Mouse (Mus musculus): ENCODE measurements around the gene Lrmp.

Lrmp gene

DNA sequence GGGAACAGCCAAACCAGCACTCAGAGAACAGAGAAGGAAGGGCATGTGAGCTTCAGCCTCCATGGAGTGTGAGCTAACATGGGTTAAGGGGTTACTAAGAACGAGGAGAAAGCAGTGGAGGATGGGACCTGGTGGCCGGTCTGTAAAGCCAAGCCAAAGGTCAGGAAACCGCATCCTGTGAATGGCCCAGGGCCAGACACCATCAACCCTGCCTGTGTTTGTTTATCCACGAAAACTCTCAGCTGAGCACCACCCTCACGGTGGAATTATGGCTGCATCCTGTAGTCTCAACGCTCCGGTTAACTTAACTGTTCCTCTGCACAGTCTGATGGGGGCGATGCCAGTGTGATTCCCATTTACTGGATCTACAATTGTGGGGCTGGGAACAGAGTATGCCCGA, 20.4 kb downstream of the Lrmp start:
- no peak for DNase-seq (ENCODE audit: extremely low read depth, low read depth)

DNA sequence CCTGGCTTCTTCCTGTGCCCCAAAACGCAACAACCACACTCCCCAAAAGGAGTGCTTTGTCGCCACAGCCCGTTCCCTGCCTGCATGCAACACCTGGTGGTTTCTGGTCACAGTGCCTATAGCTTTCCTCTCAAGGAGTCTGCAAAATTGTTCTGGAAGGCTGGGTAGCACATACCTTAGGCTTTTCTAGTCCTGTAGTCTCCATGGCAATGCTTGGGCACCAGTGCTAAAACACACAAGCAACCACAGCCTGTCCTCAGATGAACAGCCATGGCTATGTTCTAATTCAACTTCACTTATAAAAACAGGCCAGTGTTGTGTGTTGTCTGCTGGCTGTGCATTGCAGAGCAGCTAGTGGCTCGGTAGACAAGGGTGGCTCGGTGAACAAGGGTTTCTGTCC, 21.4 kb downstream of the Lrmp start:
- no peak for DNase-seq (ENCODE audit: extremely low read depth, low read depth)

DNA sequence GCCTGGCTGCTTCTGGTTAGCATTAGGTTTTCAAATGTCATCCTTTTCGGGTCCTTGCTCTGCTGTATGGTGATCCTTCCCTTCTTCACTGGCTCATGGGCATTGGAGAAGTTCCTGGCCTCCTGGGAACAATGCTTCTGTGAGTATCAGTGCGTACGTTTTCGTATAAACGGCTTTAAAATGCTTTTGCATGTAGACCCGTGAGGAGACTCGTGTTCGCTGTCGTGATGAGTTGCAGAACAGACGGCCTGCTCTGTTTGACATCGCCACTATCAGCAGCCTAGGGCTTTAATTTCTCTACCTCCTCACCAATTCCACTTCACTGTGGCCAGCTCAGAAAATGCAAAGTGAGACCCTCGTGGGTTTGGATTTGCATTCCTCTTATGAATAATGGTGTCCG, 23.8 kb downstream of the Lrmp start:
- no peak for DNase-seq (ENCODE audit: extremely low read depth, low read depth)

DNA sequence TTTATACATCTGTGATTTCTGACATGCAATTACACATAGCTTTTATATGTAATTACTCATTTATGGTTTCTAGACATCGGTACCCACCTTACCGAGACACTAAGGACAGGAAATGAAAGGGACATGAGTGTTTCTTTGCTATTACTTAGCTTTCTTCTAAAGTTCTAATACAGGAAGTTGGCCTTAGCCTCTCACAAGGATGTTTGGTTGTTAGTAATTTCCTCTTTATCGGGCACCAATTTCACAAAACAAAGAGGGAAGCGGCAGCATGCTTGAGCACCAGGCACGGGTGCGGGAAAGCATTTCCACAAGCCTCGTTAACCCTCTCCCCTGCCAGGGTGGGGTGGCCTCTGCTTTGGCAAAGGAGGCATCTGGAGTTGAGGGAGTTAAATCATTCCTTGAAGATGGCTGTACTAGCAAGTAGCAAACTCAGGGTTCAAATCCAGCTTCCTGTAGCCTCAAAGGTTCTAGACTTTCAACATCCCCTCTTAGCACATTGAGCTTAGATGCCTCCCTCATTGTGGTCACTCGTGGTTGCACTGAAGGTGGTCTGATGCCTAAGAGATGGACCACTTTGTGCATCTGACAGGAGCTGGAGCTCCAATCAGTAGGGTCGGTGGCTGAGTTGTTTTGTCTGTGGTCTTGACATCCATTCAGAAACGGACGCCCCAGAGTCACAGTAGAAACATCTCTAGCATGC, 24.5 kb downstream of the Lrmp start:
- DNase-seq (ENCODE audit: extremely low read depth, low read depth), result no peak

GRCm38 (mm10) chr6:145140706-145141105, 25.3 kb downstream of the Lrmp start:
- no peak for DNase-seq (ENCODE audit: extremely low read depth, low read depth)

GRCm38 (mm10) chr6:145141827-145142226, 26.4 kb downstream of the Lrmp start:
- DNase-seq (ENCODE audit: extremely low read depth, low read depth), result no peak

DNA sequence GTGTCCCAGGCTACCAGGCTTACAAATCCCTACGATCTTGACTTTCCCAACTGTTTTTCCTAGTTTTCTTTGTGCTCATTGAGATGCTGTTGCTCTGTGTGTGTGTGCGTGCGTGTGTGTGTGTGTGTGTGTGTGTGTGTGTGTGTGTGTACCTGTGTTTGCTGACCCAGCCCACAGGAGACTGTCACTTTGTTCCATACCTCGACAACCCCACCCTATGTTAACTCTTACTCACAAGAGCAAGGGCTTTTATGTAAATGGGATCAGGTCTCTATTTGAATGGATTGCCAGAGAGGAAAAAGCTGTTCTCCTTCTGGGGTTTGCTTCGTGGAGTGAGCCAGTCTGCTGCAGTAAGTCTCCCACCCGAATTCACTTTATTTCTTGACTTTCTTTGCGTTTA, 29.7 kb downstream of the Lrmp start:
- DNase-seq (ENCODE audit: extremely low read depth, low read depth), result no peak

GRCm38 (mm10) chr6:145147716-145148115, 32.3 kb downstream of the Lrmp start:
- no peak for DNase-seq (ENCODE audit: extremely low read depth, low read depth)

DNA sequence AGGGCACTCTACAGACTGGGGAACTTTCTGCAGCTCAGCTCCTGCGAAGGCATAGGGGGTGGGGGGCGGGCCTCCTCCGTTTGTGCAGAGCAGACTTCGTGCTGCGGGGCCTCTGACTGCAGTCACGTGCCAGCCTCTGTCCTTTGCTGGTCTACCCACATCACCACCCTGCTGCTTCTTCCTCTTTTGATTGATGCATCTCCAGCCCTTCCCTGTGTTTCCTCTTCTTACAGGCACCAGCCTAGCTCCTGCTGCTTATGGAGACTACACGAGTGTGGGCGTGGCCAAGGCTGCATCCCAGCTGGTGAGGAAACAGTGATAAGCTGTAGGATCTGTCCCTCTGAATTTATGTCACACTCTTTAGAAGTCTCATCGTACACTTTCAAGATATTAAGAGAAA, 33.6 kb downstream of the Lrmp start:
- DNase-seq (ENCODE audit: extremely low read depth, low read depth), result peak; percentile 90

DNA sequence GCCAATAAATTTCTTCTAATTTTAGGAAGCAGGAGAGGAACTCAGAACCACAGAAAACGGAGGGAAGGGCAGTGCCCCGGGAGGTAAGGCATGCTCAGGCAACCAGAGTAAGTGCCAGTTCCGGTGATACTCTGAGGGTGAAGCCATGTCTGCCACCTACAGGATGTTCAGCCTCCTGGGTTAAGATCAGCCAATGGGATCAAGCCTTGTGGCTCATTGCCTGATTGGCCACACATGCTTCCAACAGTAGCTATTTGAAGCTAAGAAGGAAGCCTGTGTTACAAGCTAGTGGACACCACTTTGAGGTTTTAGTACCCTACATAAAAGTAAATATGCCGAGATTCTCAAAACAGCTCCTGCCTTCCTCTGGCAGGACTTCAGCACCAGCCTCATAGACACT, 43.2 kb downstream of the Lrmp start:
- no peak for DNase-seq (ENCODE audit: extremely low read depth, low read depth)

DNA sequence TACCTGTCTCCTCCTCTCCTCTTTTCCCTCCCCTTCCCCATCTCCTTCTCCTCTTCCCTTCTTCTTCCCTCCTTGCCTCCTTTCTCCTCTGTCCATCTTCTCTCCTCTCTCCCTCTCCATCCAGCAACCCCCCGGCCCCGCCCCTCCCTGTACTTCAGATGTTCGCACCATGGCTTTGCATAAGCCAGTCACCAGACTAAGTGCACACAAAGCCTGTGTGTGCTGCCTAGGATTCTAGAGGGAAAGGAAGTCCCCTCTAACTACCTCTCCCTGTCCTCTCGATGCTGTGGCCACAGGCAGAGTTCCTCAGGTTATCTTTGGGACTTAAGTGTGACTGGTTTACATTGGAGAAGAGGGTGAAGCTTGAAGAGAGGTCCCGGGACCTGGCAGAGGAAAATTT, 45.1 kb downstream of the Lrmp start:
- no peak for DNase-seq (ENCODE audit: extremely low read depth, low read depth)

DNA sequence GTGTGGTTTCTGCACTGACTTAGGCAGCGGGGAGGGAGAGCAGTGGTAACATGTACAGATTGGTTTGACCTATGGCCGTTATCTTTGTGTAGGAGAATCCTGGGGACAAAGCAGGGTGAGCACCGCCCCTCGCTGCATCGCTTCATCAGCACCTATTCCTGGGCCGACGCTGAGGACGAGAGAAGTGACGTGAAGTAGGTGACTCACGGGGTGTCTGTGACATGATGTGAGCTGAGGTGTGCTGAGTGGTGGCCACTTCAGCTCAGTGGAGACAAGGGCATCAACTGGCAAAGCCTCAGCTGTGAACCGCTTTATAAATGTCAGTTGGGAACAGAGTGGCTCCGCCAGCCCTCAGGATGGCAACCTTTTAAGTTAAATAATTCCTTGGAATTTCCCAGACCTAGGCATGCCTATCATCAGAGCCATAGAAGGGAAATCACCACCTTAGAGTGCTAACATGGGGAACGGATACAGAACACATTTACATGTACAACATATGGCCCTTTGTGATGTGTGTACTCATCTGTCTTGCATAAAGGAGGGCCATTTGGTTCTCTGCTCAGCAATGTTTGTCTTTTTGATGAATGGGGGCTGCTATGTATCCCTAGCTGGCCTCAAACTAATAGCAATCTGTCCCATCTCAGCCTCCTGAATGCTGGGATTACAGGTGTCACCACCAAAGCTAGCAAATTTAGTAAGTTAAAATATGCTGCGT, 56.6 kb downstream of the Lrmp start:
- DNase-seq (ENCODE audit: extremely low read depth, low read depth), result no peak

GRCm38 (mm10) chr6:145173781-145174191, 58.3 kb downstream of the Lrmp start:
- DNase-seq (ENCODE audit: extremely low read depth, low read depth), result no peak

- no peak for DNase-seq (ENCODE audit: extremely low read depth, low read depth)
Observed at GRCm38 (mm10) chr6:145175571-145175981, 60.1 kb downstream of the Lrmp start.

GRCm38 (mm10) chr6:145176474-145176873, 61.0 kb downstream of the Lrmp start:
- no peak for DNase-seq (ENCODE audit: extremely low read depth, low read depth)

- DNase-seq (ENCODE audit: extremely low read depth, low read depth), result peak; percentile 38
Observed at GRCm38 (mm10) chr6:145179665-145180064, 64.2 kb downstream of the Lrmp start.

- DNase-seq (ENCODE audit: extremely low read depth, low read depth), result no peak
Observed at GRCm38 (mm10) chr6:145182044-145182443, 66.6 kb downstream of the Lrmp start.

GRCm38 (mm10) chr6:145186096-145186495, 70.6 kb downstream of the Lrmp start:
- DNase-seq (ENCODE audit: extremely low read depth, low read depth), result no peak

- peak; percentile 57 for DNase-seq (ENCODE audit: extremely low read depth, low read depth)
Observed at GRCm38 (mm10) chr6:145187093-145188088, 71.9 kb downstream of the Lrmp start.

- DNase-seq (ENCODE audit: extremely low read depth, low read depth), result no peak
Observed at GRCm38 (mm10) chr6:145193038-145193437, 77.6 kb downstream of the Lrmp start.

DNA sequence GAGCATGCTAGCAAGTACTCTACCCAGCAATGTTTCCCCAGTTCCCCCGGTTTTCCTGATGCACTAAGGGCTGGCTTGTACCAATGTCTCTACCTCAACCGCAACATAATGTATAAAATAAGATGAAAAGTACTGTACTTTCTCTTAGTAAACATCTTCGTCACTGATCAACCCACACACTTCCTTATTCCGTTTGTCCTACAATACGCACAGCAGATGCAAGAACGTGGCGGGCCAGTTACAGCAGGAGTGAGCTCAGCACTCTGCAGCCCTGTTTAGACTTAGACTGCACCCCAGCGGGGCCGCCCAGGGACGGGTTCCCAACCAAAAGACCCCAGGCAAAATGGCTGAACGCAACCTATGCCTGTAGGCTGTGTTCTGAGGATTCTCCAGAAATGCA, 78.0 kb downstream of the Lrmp start:
- no peak for DNase-seq (ENCODE audit: extremely low read depth, low read depth)

Measured in MEL-GATA-1-ER (cell line).